Mouse (Mus musculus) liver, embryonic 12.5 days (tissue): ENCODE results near the gene Atl3. TPM values are rescaled to one million over a fixed set of nuclear protein-coding genes. Genes with fewer than 3 reads are reported as not detected.
A peak's percentile ranks its signal among the peaks of the same experiment; 100 is the strongest.

Experiments used
- ATAC-seq: fragments of 200-750 bp; cut with Nextera tagmentation; 2 replicates; pipeline ENCODE4 v1.8.0; 2017; ENCODE audit warnings: moderate number of reproducible peaks, mild to moderate bottlenecking, moderate library complexity
- H3K27ac ChIP-seq: fragments of 300-500 bp; sonication (generic); 2 replicates; pipeline ENCODE4 v1.5.1; 2016; ENCODE audit warnings: mild to moderate bottlenecking
- H3K27me3 ChIP-seq: fragments of 300-500 bp; sonication (generic); replicated peaks from 2 replicates; pipeline ENCODE4 v1.6.1; 2016; ENCODE audit warnings: mild to moderate bottlenecking, moderate library complexity
- H3K36me3 ChIP-seq: fragments of 300-500 bp; sonication (generic); 2 replicates; pipeline ENCODE4 v1.6.1; 2016; ENCODE audit warnings: mild to moderate bottlenecking, moderate library complexity
- H3K4me1 ChIP-seq: fragments of 300-500 bp; sonication (generic); 2 replicates; pipeline ENCODE4 v1.6.1; 2016
- H3K4me2 ChIP-seq: fragments of 300-500 bp; sonication (generic); 2 replicates; pipeline ENCODE4 v1.6.1; 2016; ENCODE audit warnings: mild to moderate bottlenecking, moderate library complexity
- H3K4me3 ChIP-seq: fragments of 300-500 bp; sonication (generic); 2 replicates; pipeline ENCODE4 v1.5.1; 2016; ENCODE audit warnings: mild to moderate bottlenecking, moderate library complexity
- H3K9ac ChIP-seq: fragments of 300-500 bp; sonication (generic); 2 replicates; pipeline ENCODE4 v1.6.1; 2016; ENCODE audit warnings: mild to moderate bottlenecking, moderate library complexity
- H3K9me3 ChIP-seq: fragments of 300-500 bp; sonication (generic); replicated peaks from 2 replicates; pipeline ENCODE4 v1.6.1; 2016; ENCODE audit warnings: mild to moderate bottlenecking, moderate library complexity
- WGBS: fragments of 180-500 bp; shearing (Covaris S2); methylation state at CpG from one replicate; pipeline ENCODE4 v1.1.7; 2016; ENCODE audit not compliant: insufficient replicate concordance; 5-methylcytosine and 5-hydroxymethylcytosine counted together
- polyA plus RNA-seq: library from polyadenylated mRNA; unstranded; fragments of >200 nt; fragmentation: Nextera tagmentation; extraction: Ambion mirVana; gene quantifications from 2 replicates; pipeline ENCODE4 v1.2.1, GENCODE M21; 2016

Gene Atl3
- polyA plus RNA-seq, 1 experiment from 2014 or later, result 8.3 TPM

- Histone ChIP-seq H3K4me2 (no peak overlapping the region), H3K9ac (no peak overlapping the region), H3K36me3 (no peaks in the 10 kb centered on the region), H3K27ac (no peak overlapping the region), H3K9me3 (no peaks in the 10 kb centered on the region), H3K27me3 (no peaks in the 10 kb centered on the region), H3K4me3 (no peak overlapping the region), H3K4me1 (peaks cover 28% of the 10 kb centered on the region)
- WGBS, result 68% methylated on average over 3 of the region's 3 CpGs
- no peak for ATAC-seq
Measured at GRCm38 (mm10) chr19:7548924-7549323, 55.1 kb downstream of the Atl3 start.

DNA sequence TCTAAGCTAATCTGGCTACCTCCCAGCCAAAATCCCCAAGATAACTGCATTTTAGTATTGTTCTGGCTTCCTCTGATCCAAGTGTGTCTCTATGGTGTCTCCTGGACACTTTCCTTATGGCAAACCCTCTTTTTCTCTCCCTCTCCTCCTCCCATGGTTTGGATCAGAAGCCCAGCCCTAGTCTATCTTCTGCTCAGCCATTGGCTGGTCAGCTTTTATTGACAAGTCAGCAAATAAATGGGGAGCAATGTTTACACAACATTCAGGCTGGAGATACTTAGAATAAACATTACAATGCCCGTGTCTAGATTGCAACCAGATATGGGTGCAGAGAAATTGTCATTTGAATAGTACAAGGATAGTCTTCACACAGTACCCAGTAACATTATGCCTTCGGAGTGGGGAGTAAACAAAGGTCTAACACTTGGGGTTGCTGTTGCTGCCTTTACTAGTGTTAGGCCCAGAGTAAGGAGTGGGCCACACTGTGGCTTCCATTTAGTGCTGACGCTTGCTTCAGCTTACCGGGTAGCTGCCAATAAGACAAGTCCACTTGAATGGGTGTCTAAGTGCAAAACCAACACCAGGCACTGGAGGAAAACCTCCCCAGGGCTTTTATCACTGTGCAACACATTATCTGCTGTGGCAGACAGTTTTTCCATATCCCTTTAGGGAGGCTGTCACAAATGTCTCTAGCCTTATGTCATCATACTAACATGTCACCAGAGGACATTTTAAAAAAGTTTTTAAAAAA is 57.9 kb downstream of the Atl3 start:
- Histone ChIP-seq H3K27me3 (no peaks in the 10 kb centered on the region), H3K36me3 (no peaks in the 10 kb centered on the region), H3K4me1 (peaks cover 45% of the 10 kb centered on the region), H3K27ac (peak overlapping the region; percentile 93), H3K9me3 (no peaks in the 10 kb centered on the region), H3K9ac (peak overlapping the region; percentile 58), H3K4me3 (no peak overlapping the region), H3K4me2 (peak overlapping the region; percentile 52)
- WGBS, result 28% methylated on average over 4 of the region's 4 CpGs
- peak; percentile 91 for ATAC-seq

DNA sequence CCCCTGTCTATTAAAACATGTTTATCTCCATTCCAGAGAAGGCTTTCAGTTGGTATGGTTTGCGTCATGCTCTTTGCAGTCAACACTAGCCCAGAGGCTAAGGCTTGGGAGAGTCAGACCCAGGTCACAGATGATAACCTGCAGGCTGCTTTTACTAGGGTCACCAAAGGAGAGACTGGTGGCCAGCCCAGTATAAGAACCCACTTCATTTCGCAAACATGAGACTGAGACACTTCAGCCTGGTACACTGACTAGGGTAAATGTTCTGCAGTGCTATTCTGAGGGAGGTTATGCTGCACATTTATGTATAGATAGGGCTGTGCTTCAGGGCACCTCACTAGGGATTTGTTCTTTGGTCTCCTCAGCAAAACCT is 58.4 kb downstream of the Atl3 start:
- ATAC-seq, result peak; percentile 53
- 16% methylated on average over 2 of the region's 2 CpGs for WGBS
- Histone ChIP-seq H3K36me3 (no peaks in the 10 kb centered on the region), H3K9ac (peak overlapping the region; percentile 58), H3K9me3 (no peaks in the 10 kb centered on the region), H3K4me3 (no peak overlapping the region), H3K27ac (peak overlapping the region; percentile 93), H3K4me2 (peak overlapping the region; percentile 52), H3K27me3 (no peaks in the 10 kb centered on the region), H3K4me1 (peaks cover 50% of the 10 kb centered on the region)

- Histone ChIP-seq H3K4me2 (peak overlapping the region; percentile 52), H3K9me3 (no peaks in the 10 kb centered on the region), H3K9ac (peak overlapping the region; percentile 58), H3K4me3 (no peak overlapping the region), H3K27me3 (no peaks in the 10 kb centered on the region), H3K27ac (peak overlapping the region; percentile 93), H3K4me1 (peaks cover 57% of the 10 kb centered on the region), H3K36me3 (no peaks in the 10 kb centered on the region)
- ATAC-seq, result peak; percentile 65
Measured at GRCm38 (mm10) chr19:7553441-7553840, 59.6 kb downstream of the Atl3 start.

GRCm38 (mm10) chr19:7554881-7555280 is 61.0 kb downstream of the Atl3 start:
- no peak overlapping the region for H3K4me2 ChIP-seq
- H3K9ac ChIP-seq, result no peak overlapping the region
- 52% methylated on average over 4 of the region's 4 CpGs for WGBS
- no peaks in the 10 kb centered on the region for H3K27me3 ChIP-seq
- H3K27ac ChIP-seq, result no peak overlapping the region
- H3K9me3 ChIP-seq, result no peaks in the 10 kb centered on the region
- H3K36me3 ChIP-seq, result peaks cover 7% of the 10 kb centered on the region
- H3K4me3 ChIP-seq, result no peak overlapping the region
- no peak for ATAC-seq
- peaks cover 71% of the 10 kb centered on the region for H3K4me1 ChIP-seq

GRCm38 (mm10) chr19:7556641-7557040 is 62.8 kb downstream of the Atl3 start:
- 87% methylated on average over 1 of the region's 1 CpGs for WGBS
- peak overlapping the region; percentile 78; the same call in 1 of the 2 replicates for H3K27ac ChIP-seq
- H3K9ac ChIP-seq, result no peak overlapping the region
- H3K27me3 ChIP-seq, result no peaks in the 10 kb centered on the region
- H3K9me3 ChIP-seq, result no peaks in the 10 kb centered on the region
- peak overlapping the region; percentile 85 for H3K4me2 ChIP-seq
- H3K36me3 ChIP-seq, result peaks cover 8% of the 10 kb centered on the region
- no peak overlapping the region for H3K4me3 ChIP-seq
- H3K4me1 ChIP-seq, result peaks cover 74% of the 10 kb centered on the region
- no peak for ATAC-seq

GRCm38 (mm10) chr19:7557328-7557822 is 63.5 kb downstream of the Atl3 start, which contains the start of gene Pla2g16:
Pla2g16 (plus strand) TSS chr19:7557459.
- Histone ChIP-seq H3K9me3 (no peaks in the 10 kb centered on the region), H3K36me3 (peaks cover 8% of the 10 kb centered on the region), H3K4me1 (peaks cover 67% of the 10 kb centered on the region), H3K9ac (peak within 1 kb of the TSS; percentile 88), H3K27ac (peak within 1 kb of the TSS; percentile 78), H3K27me3 (no peaks in the 10 kb centered on the region), H3K4me3 (peak within 1 kb of the TSS; percentile 75), H3K4me2 (peak within 1 kb of the TSS; percentile 85)
- WGBS, result 2% methylated on average over 27 of the region's 27 CpGs
- ATAC-seq, result peak; percentile 93

DNA sequence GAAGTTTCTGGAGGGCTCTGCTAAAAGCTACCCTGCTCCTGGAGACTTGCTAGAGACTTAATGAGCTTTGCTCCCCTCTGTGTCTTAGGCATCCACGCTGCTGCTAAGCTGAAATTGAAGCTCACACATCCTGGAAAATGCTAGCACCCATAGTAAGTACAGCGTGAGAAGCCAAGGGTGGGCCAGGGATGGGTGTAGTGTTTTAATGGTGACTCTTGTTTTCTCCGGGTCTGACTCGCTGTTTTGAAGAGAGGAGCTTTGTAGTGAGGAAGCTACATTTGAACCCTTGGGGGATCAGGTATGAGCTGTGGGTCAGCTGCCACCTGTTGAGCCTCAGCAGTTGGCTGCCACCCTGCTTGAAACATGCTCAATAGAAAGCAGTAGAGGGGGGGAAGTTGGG is 64.0 kb downstream of the Atl3 start:
- H3K9me3 ChIP-seq, result no peaks in the 10 kb centered on the region
- peaks cover 63% of the 10 kb centered on the region for H3K4me1 ChIP-seq
- H3K27me3 ChIP-seq, result no peaks in the 10 kb centered on the region
- 4% methylated on average over 4 of the region's 4 CpGs for WGBS
- H3K27ac ChIP-seq, result peak overlapping the region; percentile 78
- H3K9ac ChIP-seq, result peak overlapping the region; percentile 88
- peak overlapping the region; percentile 85 for H3K4me2 ChIP-seq
- peaks cover 8% of the 10 kb centered on the region for H3K36me3 ChIP-seq
- H3K4me3 ChIP-seq, result peak overlapping the region; percentile 75
- peak; percentile 12 for ATAC-seq

DNA sequence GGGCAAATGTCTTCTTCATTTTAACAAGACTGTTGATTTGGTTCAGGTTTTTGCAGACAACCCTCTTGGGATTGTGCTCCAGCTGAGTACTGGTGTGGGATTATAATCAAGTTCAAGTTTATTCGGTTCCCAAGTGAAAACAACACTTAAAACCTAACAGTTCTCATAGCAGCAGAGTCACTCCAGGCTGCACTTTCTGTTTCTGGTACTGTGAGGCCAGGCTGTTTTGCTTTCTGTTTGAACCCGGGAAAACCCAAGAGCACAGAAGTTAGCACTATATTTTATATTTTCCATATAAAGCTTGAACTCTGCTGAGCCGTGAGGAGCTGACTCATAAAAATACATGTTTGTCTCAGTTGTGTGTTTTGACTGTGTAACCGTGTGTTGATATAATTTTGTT is 64.8 kb downstream of the Atl3 start:
- Histone ChIP-seq H3K27me3 (no peaks in the 10 kb centered on the region), H3K4me1 (peaks cover 62% of the 10 kb centered on the region), H3K27ac (0 out of 2 replicates have a peak overlapping the region, but pooled peaks have one; percentile 78), H3K36me3 (peaks cover 8% of the 10 kb centered on the region), H3K9me3 (no peaks in the 10 kb centered on the region), H3K4me3 (peak overlapping the region; percentile 75), H3K4me2 (peak overlapping the region; percentile 85), H3K9ac (peak overlapping the region; percentile 88)
- WGBS, result 71% methylated on average over 4 of the region's 4 CpGs
- no peak for ATAC-seq

GRCm38 (mm10) chr19:7559986-7560385 is 66.1 kb downstream of the Atl3 start:
- no peak overlapping the region for H3K4me2 ChIP-seq
- H3K27ac ChIP-seq, result no peak overlapping the region
- no peak overlapping the region for H3K4me3 ChIP-seq
- WGBS, result 67% methylated on average over 4 of the region's 4 CpGs
- H3K36me3 ChIP-seq, result peaks cover 8% of the 10 kb centered on the region
- H3K9me3 ChIP-seq, result no peaks in the 10 kb centered on the region
- no peak overlapping the region for H3K9ac ChIP-seq
- peaks cover 49% of the 10 kb centered on the region for H3K4me1 ChIP-seq
- no peak for ATAC-seq
- no peaks in the 10 kb centered on the region for H3K27me3 ChIP-seq

DNA sequence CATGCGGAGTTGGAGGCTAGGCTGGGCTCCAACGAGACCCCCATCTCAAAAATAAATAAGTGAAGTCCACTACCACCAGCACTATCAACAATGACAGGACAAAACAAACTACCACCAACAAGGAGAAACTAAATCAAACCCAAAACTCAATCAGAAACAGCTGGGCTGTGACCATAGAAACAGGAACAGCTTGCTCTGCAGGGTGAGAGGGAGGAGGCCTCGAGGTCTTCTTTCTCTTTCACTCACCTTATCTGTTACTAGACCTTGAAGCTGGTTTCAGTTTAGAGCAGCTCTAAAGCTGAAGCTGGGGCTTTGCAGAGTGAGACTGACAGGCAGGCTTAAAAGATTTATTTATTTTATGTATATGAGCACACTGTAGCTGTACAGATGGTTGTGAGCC is 67.6 kb downstream of the Atl3 start:
- peaks cover 45% of the 10 kb centered on the region for H3K4me1 ChIP-seq
- no peak overlapping the region for H3K27ac ChIP-seq
- no peak overlapping the region for H3K9ac ChIP-seq
- H3K27me3 ChIP-seq, result no peaks in the 10 kb centered on the region
- H3K9me3 ChIP-seq, result no peaks in the 10 kb centered on the region
- 63% methylated on average over 3 of the region's 3 CpGs for WGBS
- peaks cover 8% of the 10 kb centered on the region for H3K36me3 ChIP-seq
- H3K4me2 ChIP-seq, result no peak overlapping the region
- H3K4me3 ChIP-seq, result no peak overlapping the region
- no peak for ATAC-seq

GRCm38 (mm10) chr19:7562601-7563129 is 68.8 kb downstream of the Atl3 start:
- Histone ChIP-seq H3K36me3 (peaks cover 8% of the 10 kb centered on the region), H3K4me3 (no peak overlapping the region), H3K27ac (no peak overlapping the region), H3K27me3 (no peaks in the 10 kb centered on the region), H3K9me3 (no peaks in the 10 kb centered on the region), H3K9ac (no peak overlapping the region), H3K4me1 (peaks cover 37% of the 10 kb centered on the region), H3K4me2 (no peak overlapping the region)
- 82% methylated on average over 10 of the region's 10 CpGs for WGBS
- ATAC-seq, result no peak
